Mouse (Mus musculus) stomach, embryonic 15.5 days (tissue): ENCODE data around the gene Ebf4. TPM values are rescaled to one million over a fixed set of nuclear protein-coding genes. Genes with fewer than 3 reads are reported as not detected.

Experiments
- ATAC-seq: fragments of 200-750 bp; cut with Nextera tagmentation; 2 replicates; pipeline ENCODE4 v1.8.0; 2017; ENCODE audit warnings: low read depth, moderate number of reproducible peaks, moderate TSS enrichment; ENCODE audit not compliant: insufficient read depth, low FRiP score
- H3K27ac ChIP-seq: fragments of 300-500 bp; sonication (generic); 2 replicates; pipeline ENCODE4 v1.5.1; 2015; ENCODE audit warnings: mild to moderate bottlenecking, inconsistent platforms
- H3K27me3 ChIP-seq: fragments of 300-500 bp; sonication (generic); replicated peaks from 2 replicates; pipeline ENCODE4 v1.6.1; 2015; ENCODE audit warnings: inconsistent platforms
- H3K36me3 ChIP-seq: fragments of 300-500 bp; sonication (generic); 2 replicates; pipeline ENCODE4 v1.6.1; 2015; ENCODE audit warnings: inconsistent platforms
- H3K4me1 ChIP-seq: fragments of 300-500 bp; sonication (generic); 2 replicates; pipeline ENCODE4 v1.6.1; 2015; ENCODE audit warnings: inconsistent platforms
- H3K4me2 ChIP-seq: fragments of 300-500 bp; sonication (generic); 2 replicates; pipeline ENCODE4 v1.6.1; 2015; ENCODE audit warnings: mild to moderate bottlenecking, inconsistent platforms
- H3K4me3 ChIP-seq: fragments of 300-500 bp; sonication (generic); replicated peaks from 2 replicates; pipeline ENCODE4 v1.5.1; 2015; ENCODE audit warnings: inconsistent platforms
- H3K9ac ChIP-seq: fragments of 300-500 bp; sonication (generic); 2 replicates; pipeline ENCODE4 v1.6.1; 2015; ENCODE audit warnings: inconsistent platforms
- H3K9me3 ChIP-seq: fragments of 300-500 bp; sonication (generic); 2 replicates; pipeline ENCODE4 v1.6.1; 2016; ENCODE audit warnings: inconsistent platforms
- WGBS: fragments of 180-500 bp; shearing (Covaris S2); methylation state at CpG from one replicate; pipeline ENCODE4 v1.1.7; 2015; 5-methylcytosine and 5-hydroxymethylcytosine counted together
- polyA plus RNA-seq: library from polyadenylated mRNA; unstranded; fragments of >200 nt; fragmentation: Nextera tagmentation; extraction: Ambion mirVana; gene quantifications from 2 replicates; pipeline ENCODE4 v1.2.1, GENCODE M21; 2015

Gene Ebf4
- polyA plus RNA-seq, 1 experiment from 2014 or later, result 2.8 TPM

DNA sequence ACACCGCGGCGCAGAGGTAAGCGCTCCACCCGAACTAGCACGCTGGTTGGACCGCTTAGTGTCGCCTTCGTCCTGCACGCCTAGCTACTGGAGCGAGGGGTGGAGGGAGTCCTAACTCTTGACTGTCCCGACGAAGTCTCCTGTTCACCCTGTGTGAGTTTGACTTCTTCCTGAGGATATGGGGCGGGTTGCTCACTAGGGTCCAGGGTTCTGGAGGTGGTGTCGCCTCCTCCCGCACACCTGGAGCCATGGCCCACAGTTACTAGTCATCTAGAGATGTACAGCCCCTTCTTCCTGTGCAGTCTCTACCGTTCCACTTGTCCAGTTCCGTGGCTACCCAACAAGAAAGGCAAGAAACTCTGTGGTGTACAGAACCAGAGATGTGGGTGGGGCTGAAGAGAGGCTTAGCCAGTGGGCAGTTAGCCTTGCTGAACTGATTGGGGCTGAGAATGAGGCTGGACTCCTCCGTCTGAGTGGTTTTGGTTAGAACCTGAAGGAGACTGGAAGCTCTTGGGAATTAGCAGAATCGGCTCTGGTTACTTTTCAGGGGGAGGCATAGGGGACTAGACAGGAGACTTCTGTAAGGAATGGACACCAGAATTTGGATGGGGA, 1.3 kb downstream of the Ebf4 start:
- ATAC-seq, result no peak
- WGBS, result 4% methylated on average over 20 of the region's 20 CpGs
- no peaks in the 10 kb centered on the region for H3K9me3 ChIP-seq
- no peaks in the 10 kb centered on the region for H3K36me3 ChIP-seq
- H3K27ac ChIP-seq, result peak overlapping the region; percentile 59; the same call in 1 of the 2 replicates
- peak overlapping the region; percentile 56; the same call in 1 of the 2 replicates for H3K9ac ChIP-seq
- H3K27me3 ChIP-seq, result peaks cover 13% of the 10 kb centered on the region; the same call in 1 of the 2 replicates
- peak overlapping the region; percentile 74 for H3K4me3 ChIP-seq
- peaks cover 27% of the 10 kb centered on the region for H3K4me1 ChIP-seq
- H3K4me2 ChIP-seq, result peak overlapping the region; percentile 79

- peaks cover 27% of the 10 kb centered on the region for H3K4me1 ChIP-seq
- H3K4me2 ChIP-seq, result no peak overlapping the region
- no peaks in the 10 kb centered on the region for H3K9me3 ChIP-seq
- no peaks in the 10 kb centered on the region for H3K36me3 ChIP-seq
- ATAC-seq, result no peak
- WGBS, result 84% methylated on average over 9 of the region's 9 CpGs
- H3K27ac ChIP-seq, result no peak overlapping the region
- H3K27me3 ChIP-seq, result peaks cover 13% of the 10 kb centered on the region; the same call in 1 of the 2 replicates
- H3K4me3 ChIP-seq, result no peak overlapping the region
- H3K9ac ChIP-seq, result no peak overlapping the region
These were observed 2.6 kb downstream of the Ebf4 start for GRCm38 (mm10) chr2:130297580-130297979.

GRCm38 (mm10) chr2:130303014-130303413, 8.0 kb downstream of the Ebf4 start:
- WGBS, result 66% methylated on average over 4 of the region's 4 CpGs
- H3K9me3 ChIP-seq, result no peaks in the 10 kb centered on the region
- H3K27me3 ChIP-seq, result no peaks in the 10 kb centered on the region
- ATAC-seq, result no peak
- H3K4me3 ChIP-seq, result no peak overlapping the region
- H3K27ac ChIP-seq, result no peak overlapping the region
- no peak overlapping the region for H3K9ac ChIP-seq
- H3K4me1 ChIP-seq, result no peaks in the 10 kb centered on the region
- H3K4me2 ChIP-seq, result no peak overlapping the region
- H3K36me3 ChIP-seq, result peaks cover 14% of the 10 kb centered on the region; the same call in 1 of the 2 replicates

- no peak overlapping the region for H3K27ac ChIP-seq
- H3K4me2 ChIP-seq, result no peak overlapping the region
- WGBS, result 58% methylated on average over 1 of the region's 1 CpGs
- ATAC-seq, result no peak
- H3K4me1 ChIP-seq, result no peaks in the 10 kb centered on the region
- no peaks in the 10 kb centered on the region for H3K36me3 ChIP-seq
- no peaks in the 10 kb centered on the region for H3K9me3 ChIP-seq
- no peaks in the 10 kb centered on the region for H3K27me3 ChIP-seq
- no peak overlapping the region for H3K9ac ChIP-seq
- no peak overlapping the region for H3K4me3 ChIP-seq
These were observed 32.1 kb downstream of the Ebf4 start for GRCm38 (mm10) chr2:130327057-130327456.

DNA sequence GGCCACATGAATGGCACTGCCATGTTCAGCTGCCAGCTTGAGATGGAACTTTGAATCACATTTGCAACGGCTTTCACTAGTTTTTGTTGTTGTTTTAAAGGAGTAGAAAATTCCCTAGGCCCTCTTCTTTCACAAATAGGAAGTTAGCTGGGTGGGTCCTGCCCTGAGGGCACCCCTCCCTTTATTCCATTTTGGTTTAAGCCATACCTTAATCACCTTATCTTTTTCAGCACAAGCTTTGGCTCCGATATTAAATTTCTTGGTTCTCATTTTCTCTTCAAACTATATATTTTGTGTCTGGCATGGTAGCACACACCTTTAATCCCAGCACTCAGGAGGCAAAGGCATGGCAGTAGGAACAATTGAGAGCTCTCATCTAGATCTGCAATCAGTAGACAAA, 34.5 kb downstream of the Ebf4 start:
- no peaks in the 10 kb centered on the region for H3K9me3 ChIP-seq
- no peaks in the 10 kb centered on the region for H3K27me3 ChIP-seq
- H3K27ac ChIP-seq, result no peak overlapping the region
- H3K4me3 ChIP-seq, result no peak overlapping the region
- H3K4me1 ChIP-seq, result no peaks in the 10 kb centered on the region
- no peaks in the 10 kb centered on the region for H3K36me3 ChIP-seq
- H3K4me2 ChIP-seq, result no peak overlapping the region
- no peak overlapping the region for H3K9ac ChIP-seq
- 89% methylated on average over 2 of the region's 2 CpGs for WGBS
- ATAC-seq, result no peak

DNA sequence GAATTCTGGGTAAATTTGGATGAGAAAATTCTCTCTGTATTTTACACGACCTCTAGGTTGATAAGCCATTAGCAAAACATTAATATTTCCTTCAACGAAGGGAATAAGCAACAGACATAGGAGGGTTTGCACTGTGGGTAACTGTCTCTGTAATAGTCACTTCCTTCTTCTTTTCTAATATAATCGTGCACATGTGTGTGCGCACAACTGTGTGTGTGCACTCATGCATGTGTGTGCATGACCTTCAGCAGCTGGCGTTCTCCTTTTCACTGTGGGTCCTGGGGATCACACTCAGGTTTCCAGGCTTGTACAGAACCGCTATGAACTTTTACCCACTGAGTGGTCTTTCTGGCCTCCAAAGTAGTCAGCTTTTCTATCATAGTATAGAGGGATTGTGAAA, 40.1 kb downstream of the Ebf4 start:
- H3K36me3 ChIP-seq, result no peaks in the 10 kb centered on the region
- H3K9ac ChIP-seq, result no peak overlapping the region
- H3K4me2 ChIP-seq, result no peak overlapping the region
- no peak overlapping the region for H3K4me3 ChIP-seq
- ATAC-seq, result no peak
- no peak overlapping the region for H3K27ac ChIP-seq
- WGBS, result 77% methylated on average over 6 of the region's 6 CpGs
- no peaks in the 10 kb centered on the region for H3K9me3 ChIP-seq
- H3K4me1 ChIP-seq, result no peaks in the 10 kb centered on the region
- H3K27me3 ChIP-seq, result no peaks in the 10 kb centered on the region

DNA sequence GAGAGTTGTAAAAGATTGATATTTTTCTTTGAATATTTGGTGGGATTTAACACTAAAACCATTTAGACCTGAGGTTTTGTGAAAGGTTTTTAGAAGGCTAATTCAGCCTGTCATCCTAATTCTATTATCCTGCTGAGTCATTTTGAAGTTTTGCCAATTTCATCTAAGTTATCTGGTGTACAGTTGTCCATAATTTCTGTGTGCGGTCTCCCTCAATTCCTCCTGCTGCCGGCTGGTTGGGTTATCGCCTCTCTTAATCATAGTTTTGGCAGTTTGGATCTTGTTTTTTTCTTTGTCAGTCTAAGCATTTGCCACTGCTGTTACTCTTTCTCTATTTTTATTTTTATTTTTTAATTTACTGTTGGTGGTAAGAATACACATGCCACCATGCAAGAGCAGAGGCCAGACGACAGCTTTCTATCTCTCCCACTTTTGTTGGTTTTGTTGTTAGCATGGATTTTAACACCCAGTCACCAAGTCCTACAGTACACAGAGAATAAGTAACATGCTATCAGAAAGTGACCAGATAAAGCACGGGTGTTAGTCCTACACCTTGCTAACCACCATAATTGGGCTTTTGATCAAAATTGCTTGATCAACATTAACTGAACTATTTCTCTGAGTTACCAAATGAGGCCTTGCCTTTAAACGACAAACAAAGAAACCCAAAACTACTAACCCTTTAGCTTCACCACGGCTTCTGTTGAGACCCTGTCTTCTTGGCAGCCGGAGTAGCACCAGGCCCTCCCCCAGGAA, 45.7 kb downstream of the Ebf4 start:
- H3K4me1 ChIP-seq, result no peaks in the 10 kb centered on the region
- no peak overlapping the region for H3K9ac ChIP-seq
- no peak for ATAC-seq
- WGBS, result 77% methylated on average over 8 of the region's 8 CpGs
- no peaks in the 10 kb centered on the region for H3K36me3 ChIP-seq
- H3K4me2 ChIP-seq, result no peak overlapping the region
- no peak overlapping the region for H3K27ac ChIP-seq
- H3K4me3 ChIP-seq, result no peak overlapping the region
- H3K27me3 ChIP-seq, result no peaks in the 10 kb centered on the region
- H3K9me3 ChIP-seq, result no peaks in the 10 kb centered on the region

- 86% methylated on average over 7 of the region's 7 CpGs for WGBS
- no peaks in the 10 kb centered on the region for H3K4me1 ChIP-seq
- H3K27ac ChIP-seq, result no peak overlapping the region
- no peaks in the 10 kb centered on the region for H3K27me3 ChIP-seq
- H3K4me3 ChIP-seq, result no peak overlapping the region
- no peaks in the 10 kb centered on the region for H3K36me3 ChIP-seq
- H3K4me2 ChIP-seq, result no peak overlapping the region
- H3K9ac ChIP-seq, result no peak overlapping the region
- no peak for ATAC-seq
- H3K9me3 ChIP-seq, result no peaks in the 10 kb centered on the region
These were observed 46.2 kb downstream of the Ebf4 start for GRCm38 (mm10) chr2:130341220-130341580.

DNA sequence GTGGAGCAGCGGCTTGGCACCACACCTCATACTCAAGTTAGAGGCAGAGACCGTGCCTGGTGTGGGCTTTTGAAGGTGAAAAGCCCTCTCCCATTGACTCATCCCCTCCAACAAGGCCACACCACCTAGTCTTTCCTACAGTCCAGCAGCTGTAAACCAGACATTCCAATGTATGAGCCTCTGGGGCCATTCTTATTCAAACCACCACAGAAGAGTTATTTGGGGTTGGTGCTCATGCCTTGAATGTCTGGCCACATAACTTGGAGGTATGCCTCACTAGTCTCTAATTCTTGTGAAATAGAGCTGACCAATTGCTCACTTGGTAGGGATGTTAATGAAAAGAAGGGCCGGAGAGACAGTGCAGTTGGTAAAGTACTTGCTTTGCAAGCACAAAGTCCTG, 55.4 kb downstream of the Ebf4 start:
- no peaks in the 10 kb centered on the region for H3K4me1 ChIP-seq
- H3K9me3 ChIP-seq, result no peaks in the 10 kb centered on the region
- no peak for ATAC-seq
- H3K9ac ChIP-seq, result no peak overlapping the region
- no peaks in the 10 kb centered on the region for H3K36me3 ChIP-seq
- no peak overlapping the region for H3K27ac ChIP-seq
- 75% methylated on average over 3 of the region's 3 CpGs for WGBS
- H3K4me2 ChIP-seq, result no peak overlapping the region
- no peaks in the 10 kb centered on the region for H3K27me3 ChIP-seq
- H3K4me3 ChIP-seq, result no peak overlapping the region

DNA sequence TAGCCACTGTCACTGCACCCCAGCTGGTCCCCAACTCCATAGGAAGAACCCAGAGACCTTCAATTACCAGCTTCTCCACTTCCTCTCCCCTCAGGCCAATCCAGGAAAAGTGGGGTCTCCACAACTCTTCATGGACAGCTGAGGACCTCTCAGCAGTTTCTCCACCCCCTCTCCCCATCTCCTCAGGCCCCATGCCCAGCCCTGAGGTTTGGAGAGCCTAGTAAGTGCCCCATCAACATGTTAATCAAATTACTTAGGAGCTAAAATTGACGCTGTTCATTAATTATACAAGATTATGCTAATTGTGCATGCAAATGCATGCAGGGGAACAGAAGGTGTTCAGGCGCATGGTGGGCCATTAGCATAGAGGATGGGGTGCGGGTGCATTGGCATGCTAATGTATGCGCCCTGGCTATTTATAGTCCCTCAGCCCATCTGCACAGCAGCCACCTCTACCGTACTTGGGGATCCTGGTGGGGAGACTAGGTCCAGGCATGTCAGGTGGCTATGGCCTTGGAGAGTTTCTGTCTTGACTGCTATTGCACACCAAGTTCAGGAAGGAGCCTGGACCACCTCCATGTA, 56.9 kb downstream of the Ebf4 start:
- 55% methylated on average over 5 of the region's 5 CpGs for WGBS
- ATAC-seq, result no peak

DNA sequence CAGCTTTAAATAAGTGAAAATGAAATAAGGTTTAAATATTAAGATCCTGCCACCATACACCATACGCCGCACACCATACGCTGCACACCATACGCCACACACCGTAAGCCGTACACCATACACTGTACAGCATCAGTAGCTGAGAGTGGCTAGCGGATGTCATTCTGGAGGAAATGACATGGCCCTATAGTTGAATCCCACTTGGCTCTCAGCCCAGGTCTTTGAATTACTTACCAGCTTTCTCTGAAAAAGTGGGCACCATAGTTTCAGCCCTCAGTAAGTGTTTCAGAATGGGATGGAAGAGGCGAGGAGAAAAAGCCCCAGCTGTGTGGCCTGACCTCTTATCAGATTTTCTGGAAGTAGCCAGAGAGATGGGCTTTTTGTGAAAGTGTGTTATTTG, 58.4 kb downstream of the Ebf4 start:
- no peak overlapping the region for H3K4me2 ChIP-seq
- no peak for ATAC-seq
- no peak overlapping the region for H3K27ac ChIP-seq
- H3K9ac ChIP-seq, result no peak overlapping the region
- no peaks in the 10 kb centered on the region for H3K36me3 ChIP-seq
- H3K4me3 ChIP-seq, result no peak overlapping the region
- H3K9me3 ChIP-seq, result no peaks in the 10 kb centered on the region
- no peaks in the 10 kb centered on the region for H3K27me3 ChIP-seq
- WGBS, result 91% methylated on average over 8 of the region's 8 CpGs
- no peaks in the 10 kb centered on the region for H3K4me1 ChIP-seq

More for the DNA sequence above, 56.9 kb downstream of the Ebf4 start:
- Histone ChIP-seq H3K9ac (no peak overlapping the region), H3K4me2 (no peak overlapping the region), H3K27ac (no peak overlapping the region), H3K4me3 (no peak overlapping the region), H3K36me3 (no peaks in the 10 kb centered on the region), H3K9me3 (no peaks in the 10 kb centered on the region), H3K27me3 (no peaks in the 10 kb centered on the region), H3K4me1 (no peaks in the 10 kb centered on the region)

DNA sequence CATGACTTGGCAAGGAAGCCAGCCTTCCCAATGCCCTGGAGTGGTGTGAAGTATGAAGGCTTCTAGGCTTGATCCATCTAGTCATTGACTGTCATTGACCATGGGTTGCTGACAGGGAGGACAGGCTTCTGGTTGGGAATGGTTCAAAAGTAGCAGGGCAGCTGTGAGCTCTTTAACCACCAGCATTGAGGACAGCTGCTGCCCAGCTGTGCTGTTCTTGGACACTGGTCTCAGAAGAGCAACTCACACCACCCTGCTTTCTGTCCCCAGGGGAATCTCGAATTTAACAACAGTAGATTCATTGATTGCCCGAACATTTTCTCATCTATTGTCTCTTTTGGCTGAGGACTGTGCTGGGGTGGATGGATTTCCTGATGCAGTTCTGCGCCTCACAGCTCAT, 58.9 kb downstream of the Ebf4 start:
- Histone ChIP-seq H3K4me3 (no peak overlapping the region), H3K9ac (no peak overlapping the region), H3K27ac (no peak overlapping the region), H3K27me3 (no peaks in the 10 kb centered on the region), H3K36me3 (no peaks in the 10 kb centered on the region), H3K9me3 (no peaks in the 10 kb centered on the region), H3K4me2 (no peak overlapping the region), H3K4me1 (no peaks in the 10 kb centered on the region)
- ATAC-seq, result no peak
- WGBS, result 70% methylated on average over 3 of the region's 3 CpGs
